Mouse (Mus musculus): ENCODE data around the gene Prrc2b.

GRCm38 (mm10) chr2:32164503-32164902, 13.6 kb downstream of the Prrc2b start:
- no peak for TF ChIP-seq EP300 (IDR thresholded peaks at IDR 0.05; ENCODE audit: low read depth)
- TF ChIP-seq CTCF (IDR thresholded peaks at IDR 0.05; ENCODE audit: low read depth): no peak
